Mouse (Mus musculus): ENCODE measurements around the gene Tbc1d22a. TPM values are rescaled to one million over a fixed set of nuclear protein-coding genes. Genes with fewer than 3 reads are reported as not detected.
A peak's percentile ranks its signal among the peaks of the same experiment; 100 is the strongest.

The Tbc1d22a gene
- total and polyA plus RNA-seq, 3 experiments, result 15.1 to 21.1 TPM; not detected in 1

- Histone ChIP-seq H3K4me1 (ENCODE audit: control insufficient read depth in 1 of 2, insufficient read depth in 2 of 2, low read length in 2 of 2) (no peaks in the 10 kb centered on the region), H3K9me3 (replicated peaks; ENCODE audit: insufficient read depth, low read length) (no peaks in the 10 kb centered on the region), H3K27ac (ENCODE audit: control insufficient read depth, low read depth, low read length) (no peak overlapping the region), H3K36me3 (ENCODE audit: control insufficient read depth in 1 of 2, insufficient read depth in 2 of 2, low read length in 2 of 2) (no peaks in the 10 kb centered on the region), H3K27me3 (ENCODE audit: control insufficient read depth in 1 of 2, insufficient read depth in 2 of 2, low read length in 2 of 2) (no peaks in the 10 kb centered on the region), H3K9ac (ENCODE audit: control insufficient read depth, low read depth, low read length, poor library complexity, severe bottlenecking) (no peak overlapping the region), H3K79me2 (ENCODE audit: control insufficient read depth, insufficient read depth, low read length, poor library complexity) (no peaks in the 10 kb centered on the region), H3K4me3 (ENCODE audit: control insufficient read depth in 1 of 2, insufficient read depth in 1 of 2, low read depth in 2 of 2, low read length in 2 of 2) (no peak overlapping the region)
- TF ChIP-seq ZC3H11A (IDR thresholded peaks at IDR 0.05; ENCODE audit: low read depth, low read length) (no peak), CHD1 (IDR thresholded peaks at IDR 0.05; ENCODE audit: low read depth, low read length) (no peak), NRF1 (IDR thresholded peaks at IDR 0.05; ENCODE audit: insufficient read depth, low read depth, low read length, poor library complexity, severe bottlenecking) (no peak), CHD2 (IDR thresholded peaks at IDR 0.05; ENCODE audit: low read length) (no peak), MAFK (IDR thresholded peaks at IDR 0.05; ENCODE audit: borderline replicate concordance, low read depth, low read length) (no peak), TAL1 (IDR thresholded peaks at IDR 0.05; ENCODE audit: low read length) (no peak), GABPA (IDR thresholded peaks at IDR 0.05; ENCODE audit: low read depth, low read length) (no peak), EP300 (IDR thresholded peaks at IDR 0.05; ENCODE audit: low read depth in 1 of 2, low read length in 2 of 2) (no peak), HCFC1 (IDR thresholded peaks at IDR 0.05; ENCODE audit: low read depth, low read length) (no peak), CTCF (IDR thresholded peaks at IDR 0.05 in 2 of 3, conservative IDR thresholded peaks at IDR 0.05 in 1 of 3; ENCODE audit: control insufficient read depth in 1 of 3, insufficient read depth in 1 of 3, low read depth in 2 of 3, low read length in 3 of 3, poor library complexity in 1 of 3, severe bottlenecking in 1 of 3) (no peak), MAX (IDR thresholded peaks at IDR 0.05; ENCODE audit: low read length) (no peak), USF1 (IDR thresholded peaks at IDR 0.05; ENCODE audit: low read depth, low read length) (no peak), UBTF (IDR thresholded peaks at IDR 0.05; ENCODE audit: borderline replicate concordance, insufficient read depth, low read depth, low read length) (no peak), MYB (IDR thresholded peaks at IDR 0.05; ENCODE audit: low read depth, low read length) (no peak), MEF2A (IDR thresholded peaks at IDR 0.05; ENCODE audit: extremely low read depth, insufficient replicate concordance, low read depth, low read length, poor library complexity, severe bottlenecking) (no peak)
- DNase-seq (ENCODE audit: low read depth, low spot score), result peak; percentile 19
Measured at GRCm38 (mm10) chr15:86544122-86544795, 330.0 kb downstream of the Tbc1d22a start.

Other genes starting within 250 kb of the Tbc1d22a start
- 0.12 and 0.16 TPM in 2 replicates for gene Celsr1, start 180.7 kb upstream of the Tbc1d22a start, total RNA-seq (2012; rRNA removed)
- gene Celsr1, start 180.7 kb upstream of the Tbc1d22a start, polyA plus RNA-seq (2012; ENCODE audit: insufficient read depth in 1 of 2, insufficient read length in 2 of 2, low read depth in 1 of 2, low replicate concordance in 2 of 2, missing spikeins in 1 of 2), result under 1 TPM in 1 of 2 experiments, not detected in 1; 0.42 TPM
- 34.1 and 43.1 TPM in 2 replicates for gene Gramd4, start 156.8 kb upstream of the Tbc1d22a start, total RNA-seq (2012; rRNA removed)
- gene Gramd4, start 156.8 kb upstream of the Tbc1d22a start, polyA plus RNA-seq (2012; ENCODE audit: insufficient read depth in 1 of 2, insufficient read length in 2 of 2, low read depth in 1 of 2, low replicate concordance in 2 of 2, missing spikeins in 1 of 2), result 10 to 100 TPM; 35.2 to 38.0 TPM
- 3.8 and 4.1 TPM in 2 replicates for gene Cerk, start 28.3 kb upstream of the Tbc1d22a start, total RNA-seq (2012; rRNA removed)
- 1 to 10 TPM in 1 of 2 experiments, not detected in 1; 9.5 TPM for gene Cerk, start 28.3 kb upstream of the Tbc1d22a start, polyA plus RNA-seq (2012; ENCODE audit: insufficient read depth in 1 of 2, insufficient read length in 2 of 2, low read depth in 1 of 2, low replicate concordance in 2 of 2, missing spikeins in 1 of 2)

Data from MEL (cell line).